Mouse (Mus musculus) kidney, postnatal 0 days (tissue): ENCODE data around the gene Ptpro. TPM values are rescaled to one million over a fixed set of nuclear protein-coding genes. Genes with fewer than 3 reads are reported as not detected.
"Not testable (repeated sequence)": the region's sequence is repeated elsewhere in the genome, so short reads cannot be mapped to it uniquely, and the experiment has no call there.

ENCODE experiments used
- ATAC-seq: fragments of 200-750 bp; cut with Nextera tagmentation; replicated peaks from 2 replicates; pipeline ENCODE4 v1.8.0; 2017; ENCODE audit warnings: low read depth, moderate number of reproducible peaks, moderate TSS enrichment, moderate library complexity; ENCODE audit not compliant: low FRiP score
- DNase-seq: peaks from one replicate; pipeline ENCODE4 v3.0.0-alpha.2; 2016; ENCODE audit warnings: low spot score
- H3K27ac ChIP-seq: fragments of 300-500 bp; sonication (generic); 2 replicates; pipeline ENCODE4 v1.5.1; 2014; ENCODE audit warnings: mild to moderate bottlenecking
- H3K27me3 ChIP-seq: fragments of 300-500 bp; sonication (generic); 2 replicates; pipeline ENCODE4 v1.6.1; 2014; ENCODE audit warnings: low read length, mixed read lengths; ENCODE audit not compliant: insufficient read depth
- H3K36me3 ChIP-seq: fragments of 300-500 bp; sonication (generic); 2 replicates; pipeline ENCODE4 v1.6.1; 2014; ENCODE audit warnings: low read length, mixed read lengths; ENCODE audit not compliant: insufficient read depth
- H3K4me1 ChIP-seq: fragments of 300-500 bp; sonication (generic); replicated peaks from 2 replicates; pipeline ENCODE4 v1.6.1; 2014; ENCODE audit warnings: antibody characterized with exemption, low read length, mixed read lengths; ENCODE audit not compliant: insufficient read depth
- H3K4me2 ChIP-seq: fragments of 300-500 bp; sonication (generic); 2 replicates; pipeline ENCODE4 v1.6.1; 2014; ENCODE audit warnings: mild to moderate bottlenecking, low read length, moderate library complexity, mixed read lengths
- H3K4me3 ChIP-seq: fragments of 300-500 bp; sonication (generic); replicated peaks from 2 replicates; pipeline ENCODE4 v1.5.1; 2014; ENCODE audit warnings: low read depth, low read length
- H3K9ac ChIP-seq: fragments of 300-500 bp; sonication (generic); 2 replicates; pipeline ENCODE4 v1.6.1; 2014; ENCODE audit warnings: low read depth, low read length
- H3K9me3 ChIP-seq: fragments of 300-500 bp; sonication (generic); replicated peaks from 2 replicates; pipeline ENCODE4 v1.6.1; 2016; ENCODE audit warnings: low read length, inconsistent platforms, mixed read lengths
- CTCF ChIP-seq: IDR thresholded peaks from 2 replicates; pipeline ENCODE4 v1.5.1; 2016; ENCODE audit warnings: antibody characterized with exemption, low read depth, mild to moderate bottlenecking, moderate library complexity
- whole genome bisulfite sequencing: fragments of 180-500 bp; shearing (Covaris S2); extraction: QIAGEN DNeasy Blood & Tissue Kit; methylation state at CpG from one replicate; pipeline ENCODE4 v1.1.7; 2014; 5-methylcytosine and 5-hydroxymethylcytosine counted together
- polyA plus RNA-seq: library from polyadenylated mRNA; unstranded; fragments of >200 nt; fragmentation: Nextera tagmentation; extraction: Ambion mirVana; gene quantifications from 2 replicates; pipeline ENCODE4 v1.2.1, GENCODE M21; 2015

Gene Ptpro
- polyA plus RNA-seq, 1 experiment from 2014 or later = 18.4 TPM

- H3K4me2 ChIP-seq = no peak overlapping the region
- no peak for TF ChIP-seq CTCF
- no peak overlapping the region for H3K9ac ChIP-seq
- H3K4me3 ChIP-seq = no peak overlapping the region
- H3K27ac ChIP-seq = no peak overlapping the region
- H3K4me1 ChIP-seq = no peaks in the 10 kb centered on the region
- no peak for ATAC-seq
- no peak for DNase-seq
- H3K36me3 ChIP-seq = no peaks in the 10 kb centered on the region
- WGBS = 88% methylated on average over 12 of the region's 12 CpGs
- H3K9me3 ChIP-seq = no peaks in the 10 kb centered on the region
- H3K27me3 ChIP-seq = no peaks in the 10 kb centered on the region
Observed at GRCm38 (mm10) chr6:137443089-137443488, 191.0 kb downstream of the Ptpro start.

GRCm38 (mm10) chr6:137446116-137446515 is 194.0 kb downstream of the Ptpro start:
- not testable (repeated sequence) for ATAC-seq, DNase-seq
- 62% methylated on average over 7 of the region's 7 CpGs for WGBS

GRCm38 (mm10) chr6:137455537-137456041 is 203.5 kb downstream of the Ptpro start:
- H3K4me3 ChIP-seq = no peak overlapping the region
- H3K9me3 ChIP-seq = no peaks in the 10 kb centered on the region
- 0 out of 2 replicates have a peak overlapping the region, but pooled peaks have one; percentile 8 for H3K4me2 ChIP-seq
- ATAC-seq = peak; percentile 86
- peak; percentile 93 for DNase-seq
- WGBS = 14% methylated on average over 10 of the region's 10 CpGs
- H3K9ac ChIP-seq = no peak overlapping the region; the same call in 1 of the 2 replicates
- no peaks in the 10 kb centered on the region for H3K36me3 ChIP-seq
- peak; percentile 96 for TF ChIP-seq CTCF
- H3K27me3 ChIP-seq = no peaks in the 10 kb centered on the region
- H3K4me1 ChIP-seq = no peaks in the 10 kb centered on the region
- H3K27ac ChIP-seq = no peak overlapping the region

More at GRCm38 (mm10) chr6:137446116-137446515, 194.0 kb downstream of the Ptpro start:
- H3K4me2 ChIP-seq, H3K9me3 ChIP-seq, H3K27ac ChIP-seq, H3K9ac ChIP-seq, H3K27me3 ChIP-seq, H3K4me1 ChIP-seq, H3K36me3 ChIP-seq, H3K4me3 ChIP-seq: not testable (repeated sequence)

- DNase-seq (no peak), ATAC-seq (no peak; the same call in 1 of the 2 replicates)
- no peaks in the 10 kb centered on the region for H3K4me1 ChIP-seq
- no peaks in the 10 kb centered on the region for H3K9me3 ChIP-seq
- H3K4me3 ChIP-seq = no peak overlapping the region
- no peak overlapping the region for H3K27ac ChIP-seq
- H3K9ac ChIP-seq = no peak overlapping the region; the same call in 1 of the 2 replicates
- 52% methylated on average over 7 of the region's 7 CpGs for WGBS
- H3K36me3 ChIP-seq = no peaks in the 10 kb centered on the region
- no peaks in the 10 kb centered on the region for H3K27me3 ChIP-seq
- 0 out of 2 replicates have a peak overlapping the region, but pooled peaks have one; percentile 8 for H3K4me2 ChIP-seq
- TF ChIP-seq CTCF = no peak
Observed at GRCm38 (mm10) chr6:137456064-137456463, 203.9 kb downstream of the Ptpro start.

GRCm38 (mm10) chr6:137457210-137457609 is 205.1 kb downstream of the Ptpro start:
- no peak for ATAC-seq
- 38% methylated on average over 7 of the region's 7 CpGs for whole genome bisulfite sequencing
- no peaks in the 10 kb centered on the region for H3K9me3 ChIP-seq

GRCm38 (mm10) chr6:137458136-137458535 is 206.0 kb downstream of the Ptpro start:
- no peaks in the 10 kb centered on the region for H3K9me3 ChIP-seq
- no peak overlapping the region for H3K4me3 ChIP-seq
- no peak for ATAC-seq
- no peak overlapping the region for H3K9ac ChIP-seq
- H3K4me2 ChIP-seq = no peak overlapping the region
- DNase-seq = no peak
- WGBS = 85% methylated on average over 7 of the region's 7 CpGs
- no peak for TF ChIP-seq CTCF
- no peaks in the 10 kb centered on the region for H3K27me3 ChIP-seq
- no peaks in the 10 kb centered on the region for H3K36me3 ChIP-seq
- H3K27ac ChIP-seq = no peak overlapping the region
- no peaks in the 10 kb centered on the region for H3K4me1 ChIP-seq

More at GRCm38 (mm10) chr6:137457210-137457609, 205.1 kb downstream of the Ptpro start:
- Histone ChIP-seq H3K27me3 (no peaks in the 10 kb centered on the region), H3K4me3 (no peak overlapping the region), H3K9ac (no peak overlapping the region), H3K4me2 (no peak overlapping the region), H3K36me3 (no peaks in the 10 kb centered on the region), H3K27ac (no peak overlapping the region), H3K4me1 (no peaks in the 10 kb centered on the region)
- no peak for TF ChIP-seq CTCF
- no peak for DNase-seq

- DNase-seq (no peak), ATAC-seq (no peak)
- Histone ChIP-seq H3K9ac (no peak overlapping the region), H3K27ac (no peak overlapping the region), H3K4me1 (no peaks in the 10 kb centered on the region), H3K9me3 (no peaks in the 10 kb centered on the region), H3K27me3 (no peaks in the 10 kb centered on the region), H3K4me3 (no peak overlapping the region), H3K4me2 (no peak overlapping the region), H3K36me3 (no peaks in the 10 kb centered on the region)
- TF ChIP-seq CTCF = no peak
- WGBS = 89% methylated on average over 5 of the region's 5 CpGs
Observed at GRCm38 (mm10) chr6:137463771-137464170, 211.7 kb downstream of the Ptpro start.
